Mouse (Mus musculus) limb, embryonic 15.5 days (tissue): ENCODE data around the gene Ltb4r2. TPM values are rescaled to one million over a fixed set of nuclear protein-coding genes. Genes with fewer than 3 reads are reported as not detected.
A peak's percentile ranks its signal among the peaks of the same experiment; 100 is the strongest.

Source experiments
- ATAC-seq: fragments of 200-750 bp; cut with Nextera tagmentation; 2 replicates; pipeline ENCODE4 v1.8.0; 2017; ENCODE audit warnings: low read depth, moderate TSS enrichment; ENCODE audit not compliant: insufficient number of reproducible peaks, low FRiP score, low TSS enrichment
- H3K27ac ChIP-seq: fragments of 300-500 bp; sonication (generic); 2 replicates; pipeline ENCODE4 v1.5.1; 2015; ENCODE audit warnings: moderate library complexity, mild to moderate bottlenecking, inconsistent platforms
- H3K27me3 ChIP-seq: fragments of 300-500 bp; sonication (generic); 2 replicates; pipeline ENCODE4 v1.6.1; 2015; ENCODE audit warnings: inconsistent platforms
- H3K36me3 ChIP-seq: fragments of 300-500 bp; sonication (generic); 2 replicates; pipeline ENCODE4 v1.6.1; 2015; ENCODE audit warnings: inconsistent platforms
- H3K4me1 ChIP-seq: fragments of 300-500 bp; sonication (generic); 2 replicates; pipeline ENCODE4 v1.6.1; 2015; ENCODE audit warnings: inconsistent platforms
- H3K4me2 ChIP-seq: fragments of 300-500 bp; sonication (generic); 2 replicates; pipeline ENCODE4 v1.6.1; 2015; ENCODE audit warnings: mild to moderate bottlenecking, inconsistent platforms
- H3K4me3 ChIP-seq: fragments of 300-500 bp; sonication (generic); 2 replicates; pipeline ENCODE4 v1.5.1; 2015; ENCODE audit warnings: mild to moderate bottlenecking, inconsistent platforms
- H3K9ac ChIP-seq: fragments of 300-500 bp; sonication (generic); 2 replicates; pipeline ENCODE4 v1.6.1; 2015; ENCODE audit warnings: inconsistent platforms
- H3K9me3 ChIP-seq: fragments of 300-500 bp; sonication (generic); 2 replicates; pipeline ENCODE4 v1.6.1; 2016; ENCODE audit warnings: inconsistent platforms
- whole genome bisulfite sequencing: fragments of 180-500 bp; shearing (Covaris S2); methylation state at CpG from one replicate; pipeline ENCODE4 v1.1.7; 2015; 5-methylcytosine and 5-hydroxymethylcytosine counted together
- polyA plus RNA-seq: library from polyadenylated mRNA; unstranded; fragments of >200 nt; fragmentation: Nextera tagmentation; extraction: Ambion mirVana; gene quantifications from 2 replicates; pipeline ENCODE4 v1.2.1, GENCODE M21; 2015

Gene Ltb4r2
- polyA plus RNA-seq, 1 experiment from 2014 or later = 0.83 TPM

GRCm38 (mm10) chr14:55783171-55783957 is 22.1 kb downstream of the Ltb4r2 start:
- peak overlapping the region; percentile 88 for H3K27ac ChIP-seq
- peaks cover 14% of the 10 kb centered on the region; the same call in 1 of the 2 replicates for H3K36me3 ChIP-seq
- H3K4me3 ChIP-seq = peak overlapping the region; percentile 51
- peaks cover 35% of the 10 kb centered on the region for H3K27me3 ChIP-seq
- H3K9ac ChIP-seq = peak overlapping the region; percentile 55
- H3K4me1 ChIP-seq = peaks cover 40% of the 10 kb centered on the region
- 3% methylated on average over 31 of the region's 31 CpGs for WGBS
- no peaks in the 10 kb centered on the region for H3K9me3 ChIP-seq
- H3K4me2 ChIP-seq = peak overlapping the region; percentile 78
- ATAC-seq = peak; percentile 45; the same call in 1 of the 2 replicates

- no peaks in the 10 kb centered on the region for H3K9me3 ChIP-seq
- peaks cover 37% of the 10 kb centered on the region for H3K27me3 ChIP-seq
- no peak for ATAC-seq
- H3K4me3 ChIP-seq = peak within 1 kb of the TSS; percentile 51
- 4% methylated on average over 13 of the region's 13 CpGs for WGBS
- peak within 1 kb of the TSS; percentile 88 for H3K27ac ChIP-seq
- H3K4me2 ChIP-seq = peak within 1 kb of the TSS; percentile 78
- H3K36me3 ChIP-seq = peaks cover 11% of the 10 kb centered on the region; the same call in 1 of the 2 replicates
- H3K4me1 ChIP-seq = peaks cover 41% of the 10 kb centered on the region
- peak within 1 kb of the TSS; percentile 55 for H3K9ac ChIP-seq
Measured at GRCm38 (mm10) chr14:55783958-55784235, 22.7 kb downstream of the Ltb4r2 start, which contains the start of gene Adcy4. Gene Adcy4, minus strand, starts transcription at chr14:55784095.

GRCm38 (mm10) chr14:55785195-55785594 is 24.0 kb downstream of the Ltb4r2 start:
- Histone ChIP-seq H3K9ac (no peak overlapping the region), H3K36me3 (peaks cover 8% of the 10 kb centered on the region; the same call in 1 of the 2 replicates), H3K27ac (no peak overlapping the region), H3K9me3 (no peaks in the 10 kb centered on the region), H3K4me1 (peaks cover 41% of the 10 kb centered on the region), H3K27me3 (peaks cover 41% of the 10 kb centered on the region), H3K4me3 (no peak overlapping the region), H3K4me2 (no peak overlapping the region)
- WGBS = 34% methylated on average over 6 of the region's 6 CpGs
- no peak for ATAC-seq

- 0 out of 2 replicates have a peak, but pooled peaks cover 3% of the 10 kb centered on the region for H3K36me3 ChIP-seq
- H3K4me1 ChIP-seq = peaks cover 21% of the 10 kb centered on the region; the same call in 1 of the 2 replicates
- H3K27ac ChIP-seq = no peak overlapping the region
- no peaks in the 10 kb centered on the region for H3K9me3 ChIP-seq
- H3K9ac ChIP-seq = 0 out of 2 replicates have a peak overlapping the region, but pooled peaks have one; percentile 51
- no peak for ATAC-seq
- peak overlapping the region; percentile 47 for H3K4me3 ChIP-seq
- 32% methylated on average over 11 of the region's 11 CpGs for WGBS
- peaks cover 36% of the 10 kb centered on the region for H3K27me3 ChIP-seq
- H3K4me2 ChIP-seq = peak overlapping the region; percentile 80
Measured at GRCm38 (mm10) chr14:55787731-55788130, 26.5 kb downstream of the Ltb4r2 start.

- no peak for ATAC-seq
- peak within 1 kb of the TSS; percentile 80 for H3K4me2 ChIP-seq
Measured at GRCm38 (mm10) chr14:55788256-55789050, 27.2 kb downstream of the Ltb4r2 start, which contains the start of gene Ripk3. Gene Ripk3, minus strand, starts transcription at chr14:55788865.

GRCm38 (mm10) chr14:55793461-55793860 is 32.2 kb downstream of the Ltb4r2 start:
- 53% methylated on average over 2 of the region's 2 CpGs for WGBS
- H3K27me3 ChIP-seq = peaks cover 5% of the 10 kb centered on the region; the same call in 1 of the 2 replicates
- H3K4me1 ChIP-seq = peaks cover under 1% of the 10 kb centered on the region; the same call in 1 of the 2 replicates
- H3K36me3 ChIP-seq = no peaks in the 10 kb centered on the region
- no peak overlapping the region for H3K4me3 ChIP-seq
- no peak overlapping the region for H3K4me2 ChIP-seq
- no peak overlapping the region for H3K27ac ChIP-seq
- H3K9me3 ChIP-seq = no peaks in the 10 kb centered on the region
- H3K9ac ChIP-seq = no peak overlapping the region
- ATAC-seq = no peak

More at GRCm38 (mm10) chr14:55788256-55789050, 27.2 kb downstream of the Ltb4r2 start, which contains the start of gene Ripk3:
- H3K9ac ChIP-seq = peak within 1 kb of the TSS; percentile 51
- peaks cover 16% of the 10 kb centered on the region; the same call in 1 of the 2 replicates for H3K4me1 ChIP-seq
- H3K9me3 ChIP-seq = no peaks in the 10 kb centered on the region
- WGBS = 5% methylated on average over 40 of the region's 40 CpGs
- peaks cover 36% of the 10 kb centered on the region for H3K27me3 ChIP-seq
- no peak within 1 kb of the TSS for H3K27ac ChIP-seq
- peak within 1 kb of the TSS; percentile 47 for H3K4me3 ChIP-seq
- H3K36me3 ChIP-seq = 0 out of 2 replicates have a peak, but pooled peaks cover 3% of the 10 kb centered on the region

- H3K4me3 ChIP-seq = no peak overlapping the region
- no peaks in the 10 kb centered on the region for H3K4me1 ChIP-seq
- no peaks in the 10 kb centered on the region for H3K9me3 ChIP-seq
- WGBS = 53% methylated on average over 2 of the region's 2 CpGs
- no peak overlapping the region for H3K9ac ChIP-seq
- 0 out of 2 replicates have a peak, but pooled peaks cover 5% of the 10 kb centered on the region for H3K27me3 ChIP-seq
- no peak overlapping the region for H3K27ac ChIP-seq
- no peaks in the 10 kb centered on the region for H3K36me3 ChIP-seq
- H3K4me2 ChIP-seq = no peak overlapping the region
- no peak for ATAC-seq
Measured at GRCm38 (mm10) chr14:55793946-55794345, 32.7 kb downstream of the Ltb4r2 start.

- H3K27me3 ChIP-seq = no peaks in the 10 kb centered on the region
- no peaks in the 10 kb centered on the region for H3K36me3 ChIP-seq
- no peak overlapping the region for H3K4me3 ChIP-seq
- no peaks in the 10 kb centered on the region for H3K9me3 ChIP-seq
- no peak for ATAC-seq
- no peak overlapping the region for H3K4me2 ChIP-seq
- 0 out of 2 replicates have a peak overlapping the region, but pooled peaks have one; percentile 7 for H3K27ac ChIP-seq
- no peak overlapping the region for H3K9ac ChIP-seq
- H3K4me1 ChIP-seq = no peaks in the 10 kb centered on the region
- 75% methylated on average over 15 of the region's 15 CpGs for WGBS
Measured at GRCm38 (mm10) chr14:55795380-55796163, 34.3 kb downstream of the Ltb4r2 start.

Other genes starting within 250 kb of the Ltb4r2 start
- gene Nrl, start 236.4 kb upstream of the Ltb4r2 start, polyA plus RNA-seq = not detected in 2 replicates
- gene Pck2, start 221.2 kb upstream of the Ltb4r2 start, polyA plus RNA-seq = 32.4 and 34.3 TPM in 2 replicates
- gene Dcaf11, start 201.4 kb upstream of the Ltb4r2 start, polyA plus RNA-seq = 50.0 and 50.1 TPM in 2 replicates
- gene A730061H03Rik, start 201.0 kb upstream of the Ltb4r2 start, polyA plus RNA-seq = 1.3 and 1.4 TPM in 2 replicates
- gene Fitm1, start 185.8 kb upstream of the Ltb4r2 start, polyA plus RNA-seq = 17.3 and 44.6 TPM in 2 replicates
- gene Psme1, start 183.3 kb upstream of the Ltb4r2 start, polyA plus RNA-seq = 141 and 148 TPM in 2 replicates
- gene Emc9, start 176.1 kb upstream of the Ltb4r2 start, polyA plus RNA-seq = 12.6 and 16.2 TPM in 2 replicates
- gene Psme2, start 170.3 kb upstream of the Ltb4r2 start, polyA plus RNA-seq = 239 and 241 TPM in 2 replicates
- 20.0 and 20.6 TPM in 2 replicates for gene Rnf31, start 169.7 kb upstream of the Ltb4r2 start, polyA plus RNA-seq
- 13.2 and 13.7 TPM in 2 replicates for gene Irf9, start 157.9 kb upstream of the Ltb4r2 start, polyA plus RNA-seq
- gene Rec8, start 143.4 kb upstream of the Ltb4r2 start, polyA plus RNA-seq = 3.3 TPM in 2 replicates
- 107 and 125 TPM in 2 replicates for gene Ipo4, start 125.5 kb upstream of the Ltb4r2 start, polyA plus RNA-seq
- gene Gm49378, start 123.5 kb upstream of the Ltb4r2 start, polyA plus RNA-seq = 1.5 and 1.6 TPM in 2 replicates
- 115 and 124 TPM in 2 replicates for gene Tm9sf1, start 117.6 kb upstream of the Ltb4r2 start, polyA plus RNA-seq
- 1.0 and 1.1 TPM in 2 replicates for gene Tssk4, start 111.2 kb upstream of the Ltb4r2 start, polyA plus RNA-seq
- 56.0 and 58.7 TPM in 2 replicates for gene Mdp1, start 100.9 kb upstream of the Ltb4r2 start, polyA plus RNA-seq
- gene Gmpr2, start 89.5 kb upstream of the Ltb4r2 start, polyA plus RNA-seq = 61.0 and 61.1 TPM in 2 replicates
- gene Nedd8, start 89.3 kb upstream of the Ltb4r2 start, polyA plus RNA-seq = 536 and 558 TPM in 2 replicates
- gene Tinf2, start 79.6 kb upstream of the Ltb4r2 start, polyA plus RNA-seq = 31.5 and 33.3 TPM in 2 replicates
- 47.8 and 48.0 TPM in 2 replicates for gene Tgm1, start 47.5 kb upstream of the Ltb4r2 start, polyA plus RNA-seq
- 29.4 and 31.3 TPM in 2 replicates for gene Rabggta, start 39.2 kb upstream of the Ltb4r2 start, polyA plus RNA-seq
- 83.3 and 93.4 TPM in 2 replicates for gene Dhrs1, start 15.7 kb upstream of the Ltb4r2 start, polyA plus RNA-seq
- gene Nop9, start 15.7 kb upstream of the Ltb4r2 start, polyA plus RNA-seq = 27.9 and 31.9 TPM in 2 replicates
- 0.58 and 0.74 TPM in 2 replicates for gene Cideb, start 3.0 kb upstream of the Ltb4r2 start, polyA plus RNA-seq
- gene Ltb4r1, start 4.5 kb downstream of the Ltb4r2 start, polyA plus RNA-seq = 1.2 and 1.4 TPM in 2 replicates
- 16.8 and 21.3 TPM in 2 replicates for gene Adcy4, start 22.7 kb downstream of the Ltb4r2 start, polyA plus RNA-seq
- 35.0 and 37.6 TPM in 2 replicates for gene Ripk3, start 27.4 kb downstream of the Ltb4r2 start, polyA plus RNA-seq
- 89.3 and 95.9 TPM in 2 replicates for gene Nfatc4, start 61.7 kb downstream of the Ltb4r2 start, polyA plus RNA-seq
- gene Nynrin, start 92.6 kb downstream of the Ltb4r2 start, polyA plus RNA-seq = 21.6 and 25.5 TPM in 2 replicates
- gene Cbln3, start 123.0 kb downstream of the Ltb4r2 start, polyA plus RNA-seq = 0.24 and 0.46 TPM in 2 replicates
- 18.6 and 20.5 TPM in 2 replicates for gene Khnyn, start 123.5 kb downstream of the Ltb4r2 start, polyA plus RNA-seq
- 87.1 and 91.0 TPM in 2 replicates for gene Sdr39u1, start 138.9 kb downstream of the Ltb4r2 start, polyA plus RNA-seq
- 401 and 411 TPM in 2 replicates for gene Cma1, start 183.2 kb downstream of the Ltb4r2 start, polyA plus RNA-seq
- gene Cma2, start 189.6 kb downstream of the Ltb4r2 start, polyA plus RNA-seq = 1.00 and 1.0 TPM in 2 replicates